Mouse (Mus musculus): Measurements from ENCODE around the gene Thra. TPM values are rescaled to one million over a fixed set of nuclear protein-coding genes. Genes with fewer than 3 reads are reported as not detected.
A peak's percentile ranks its signal among the peaks of the same experiment; 100 is the strongest.

The Thra gene
- polyA plus RNA-seq, 1 experiment from 2014 or later, result 24.9 TPM

DNA sequence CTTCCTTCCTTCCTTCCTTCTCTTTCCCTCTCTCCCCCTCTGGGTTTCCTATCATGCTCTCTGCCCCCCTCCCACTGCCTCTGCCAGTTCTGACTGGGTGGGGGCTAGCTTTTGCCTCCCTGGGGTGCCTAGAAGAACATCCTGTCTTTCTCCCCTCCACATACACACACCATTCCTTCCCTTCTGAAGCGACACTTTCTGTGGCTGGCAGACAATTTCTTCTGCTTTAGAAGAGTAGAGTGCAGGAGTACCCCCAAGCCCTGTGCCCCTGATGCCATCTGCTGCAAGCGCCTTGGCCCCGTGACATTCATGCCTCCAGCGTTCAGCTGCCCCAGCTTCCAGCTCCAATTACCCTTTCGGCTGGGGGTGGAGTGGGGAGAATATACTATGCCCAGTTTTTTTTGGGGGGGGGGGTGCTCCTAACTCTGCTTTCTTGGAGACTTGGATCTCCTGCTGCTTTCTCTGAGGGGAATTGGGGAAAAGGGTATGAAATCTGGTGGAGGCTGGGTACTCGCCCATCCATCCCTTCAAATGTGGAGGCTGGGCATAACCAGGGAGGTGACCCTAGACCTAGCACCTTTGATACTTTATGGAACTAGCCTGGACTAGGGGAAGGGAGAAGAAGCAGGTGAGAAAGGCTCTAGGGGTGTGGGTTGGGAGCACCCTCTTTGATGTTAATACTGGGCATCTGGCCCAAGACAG lies 7.5 kb downstream of the Thra start:
- peaks cover 96% of the 10 kb centered on the region for H3K4me1 ChIP-seq (replicated peaks)
- H3K9ac ChIP-seq (replicated peaks), result peak overlapping the region; percentile 47; the same call in 1 of the 2 replicates
- H3K4me3 ChIP-seq (replicated peaks), result 0 out of 2 replicates have a peak overlapping the region, but pooled peaks have one; percentile 0

DNA sequence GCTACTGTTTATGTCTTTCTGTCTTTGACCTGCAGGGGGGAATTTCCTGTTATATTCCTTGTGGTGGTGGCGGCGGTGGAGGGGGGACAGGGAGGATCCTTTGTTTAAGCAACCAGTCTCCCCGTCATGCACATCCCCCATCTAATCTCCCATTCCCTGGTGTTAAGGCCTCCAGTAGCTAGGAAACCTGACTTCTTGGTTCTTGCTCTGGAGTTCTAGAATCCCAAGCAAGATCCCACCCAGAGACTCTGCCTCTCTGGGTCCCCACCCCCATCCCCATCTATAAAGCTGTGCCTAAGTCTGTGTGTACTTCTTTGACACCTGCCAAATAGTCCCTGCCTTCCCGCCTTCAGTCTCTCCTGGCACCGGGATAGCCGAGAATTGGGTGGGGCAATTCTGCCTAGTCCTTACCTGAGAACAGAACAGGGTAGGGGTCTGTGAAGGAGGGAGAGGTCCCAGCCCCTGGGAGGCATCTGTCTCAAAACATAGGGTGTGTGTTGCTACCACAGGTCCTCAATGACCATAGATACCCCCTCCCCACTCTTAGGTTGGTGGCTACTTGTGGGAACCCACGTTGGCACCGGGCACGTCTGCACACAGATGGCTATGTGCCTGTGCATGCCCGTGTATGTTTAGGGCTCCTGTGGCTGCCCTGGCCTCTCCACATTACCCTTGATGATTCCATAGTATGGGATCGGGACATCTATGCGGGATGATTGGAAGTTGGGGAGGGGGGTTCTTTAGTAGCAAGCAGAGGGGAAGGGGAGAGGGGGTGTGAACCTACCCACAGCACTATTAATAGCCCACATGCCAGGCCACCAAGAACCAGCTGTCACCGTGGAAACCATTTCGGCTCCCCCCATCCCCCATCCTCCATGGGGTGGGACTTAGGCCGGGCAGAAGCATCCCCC lies 8.3 kb downstream of the Thra start:
- Histone ChIP-seq H3K27ac (peak overlapping the region; percentile 78), H3K36me3 (peaks cover 7% of the 10 kb centered on the region; the same call in 1 of the 2 replicates), H3K9ac (replicated peaks) (0 out of 2 replicates have a peak overlapping the region, but pooled peaks have one; percentile 12), H3K4me3 (replicated peaks) (no peak overlapping the region), H3K9me3 (no peaks in the 10 kb centered on the region), H3K27me3 (no peaks in the 10 kb centered on the region), H3K4me1 (replicated peaks) (peaks cover 88% of the 10 kb centered on the region), H3K4me2 (peak overlapping the region; percentile 55)
- 24% methylated on average over 15 of the region's 15 CpGs for WGBS
- ATAC-seq (ENCODE audit: insufficient number of reproducible peaks, insufficient read depth, low FRiP score, low TSS enrichment, low read depth), result no peak

More for the DNA sequence above, 7.5 kb downstream of the Thra start:
- Histone ChIP-seq H3K27me3 (no peaks in the 10 kb centered on the region), H3K27ac (peak overlapping the region; percentile 78), H3K9me3 (no peaks in the 10 kb centered on the region), H3K4me2 (peak overlapping the region; percentile 55), H3K36me3 (no peaks in the 10 kb centered on the region)
- no peak for ATAC-seq (ENCODE audit: insufficient number of reproducible peaks, insufficient read depth, low FRiP score, low TSS enrichment, low read depth)
- 24% methylated on average over 6 of the region's 6 CpGs for WGBS

DNA sequence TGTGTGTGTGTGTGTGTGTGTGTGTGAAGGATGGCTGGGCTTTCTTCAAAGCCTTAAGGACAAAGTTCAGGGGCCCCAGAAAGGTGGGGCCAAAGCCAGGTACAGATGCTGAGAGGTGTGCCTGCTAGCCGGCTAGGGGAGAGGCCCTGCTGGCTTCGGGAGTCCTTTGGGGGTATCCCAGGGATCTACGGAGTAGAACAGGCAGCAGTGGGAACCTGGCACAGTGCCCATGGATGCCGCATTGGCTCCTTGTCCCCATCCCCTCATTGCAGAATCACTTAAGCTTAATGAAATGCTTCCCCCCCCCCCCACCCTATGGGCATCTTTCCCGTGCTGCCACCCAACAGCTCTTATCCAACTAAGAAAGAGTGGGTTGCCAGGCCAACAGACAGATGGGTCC lies 9.3 kb downstream of the Thra start:
- peak overlapping the region; percentile 80 for H3K27ac ChIP-seq
- H3K4me1 ChIP-seq (replicated peaks), result peaks cover 87% of the 10 kb centered on the region
- no peaks in the 10 kb centered on the region for H3K9me3 ChIP-seq
- ATAC-seq (ENCODE audit: insufficient number of reproducible peaks, insufficient read depth, low FRiP score, low TSS enrichment, low read depth), result no peak
- no peaks in the 10 kb centered on the region for H3K27me3 ChIP-seq
- WGBS, result 41% methylated on average over 5 of the region's 5 CpGs
- H3K4me2 ChIP-seq, result peak overlapping the region; percentile 55; the same call in 1 of the 2 replicates
- no peak overlapping the region for H3K4me3 ChIP-seq (replicated peaks)
- H3K9ac ChIP-seq (replicated peaks), result 0 out of 2 replicates have a peak overlapping the region, but pooled peaks have one; percentile 12
- H3K36me3 ChIP-seq, result peaks cover 14% of the 10 kb centered on the region; the same call in 1 of the 2 replicates

DNA sequence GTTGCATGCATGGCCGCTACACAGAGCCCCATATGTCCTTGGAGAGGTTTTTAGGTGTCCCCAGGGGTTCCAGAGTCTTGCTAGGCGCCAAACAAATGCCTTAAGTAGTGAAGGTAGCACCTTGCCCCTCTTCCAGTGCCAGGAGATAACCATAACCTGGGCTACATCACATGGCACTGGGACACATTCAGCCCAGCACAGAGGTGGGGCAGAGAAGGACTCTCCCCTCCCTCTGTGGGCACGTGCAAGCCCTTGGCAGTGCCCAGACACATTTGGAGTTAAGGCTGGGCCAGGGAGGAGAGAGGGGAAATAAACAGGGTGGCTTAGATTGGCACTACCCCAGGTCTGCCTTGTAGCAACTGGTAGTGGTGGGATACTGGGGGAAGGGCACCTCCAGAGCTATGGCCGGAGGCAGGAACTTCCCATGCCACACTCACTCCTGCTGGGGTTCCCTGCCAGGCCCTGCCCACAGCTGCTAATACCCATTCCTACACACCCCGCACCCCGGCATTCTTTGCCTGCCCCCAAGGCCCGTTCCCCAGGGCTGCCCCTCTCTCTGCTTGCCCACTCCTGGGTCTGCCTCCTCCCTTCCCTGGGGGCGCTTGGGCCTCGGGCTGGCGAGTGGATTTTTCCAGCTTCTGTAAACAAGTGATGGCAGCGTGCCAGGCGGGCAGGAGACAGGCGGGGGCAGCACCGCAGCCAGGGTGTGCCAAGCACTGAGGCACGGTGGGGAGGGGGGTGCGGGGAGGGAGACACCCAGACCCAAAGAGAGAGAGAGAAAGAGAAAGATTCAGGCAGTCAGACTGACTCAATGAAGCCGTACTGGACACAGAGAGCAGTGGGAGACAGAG lies 10.1 kb downstream of the Thra start:
- Histone ChIP-seq H3K27me3 (no peaks in the 10 kb centered on the region), H3K4me2 (peak overlapping the region; percentile 32), H3K9me3 (no peaks in the 10 kb centered on the region), H3K4me1 (replicated peaks) (peaks cover 82% of the 10 kb centered on the region), H3K9ac (replicated peaks) (0 out of 2 replicates have a peak overlapping the region, but pooled peaks have one; percentile 40), H3K27ac (peak overlapping the region; percentile 80), H3K36me3 (peaks cover 19% of the 10 kb centered on the region; the same call in 1 of the 2 replicates), H3K4me3 (replicated peaks) (no peak overlapping the region)
- WGBS, result 48% methylated on average over 17 of the region's 17 CpGs
- no peak for ATAC-seq (ENCODE audit: insufficient number of reproducible peaks, insufficient read depth, low FRiP score, low TSS enrichment, low read depth)

DNA sequence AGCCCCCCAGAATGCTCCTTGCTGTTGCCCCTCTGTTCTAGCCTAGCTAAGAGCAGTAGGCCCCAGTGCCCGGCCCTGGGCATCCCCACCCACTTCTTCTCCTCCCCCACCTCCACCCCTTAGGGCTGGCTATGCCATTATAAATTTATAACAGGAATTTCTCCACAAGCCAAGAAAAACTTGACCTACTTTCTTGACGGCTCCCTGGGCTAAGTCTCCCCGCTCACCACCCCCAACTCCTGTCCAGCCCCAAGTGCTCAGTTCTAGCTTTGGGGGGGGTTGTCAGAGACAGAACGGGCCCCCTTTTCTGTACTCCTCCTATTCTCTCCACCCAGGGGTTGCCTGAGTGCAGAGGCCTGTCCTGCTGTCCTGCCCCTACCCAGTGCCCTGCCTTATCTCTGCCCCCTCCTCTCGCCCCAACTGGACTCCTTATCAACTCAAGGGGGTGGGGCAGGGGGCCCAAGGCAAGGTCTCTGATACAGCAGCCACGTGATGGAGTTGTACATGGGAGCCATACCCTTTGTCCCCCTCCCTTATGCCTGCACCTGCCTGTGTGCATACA lies 10.9 kb downstream of the Thra start:
- peak overlapping the region; percentile 80 for H3K27ac ChIP-seq
- H3K4me3 ChIP-seq (replicated peaks), result no peak overlapping the region
- peaks cover 26% of the 10 kb centered on the region; the same call in 1 of the 2 replicates for H3K36me3 ChIP-seq
- no peaks in the 10 kb centered on the region for H3K9me3 ChIP-seq
- peak overlapping the region; percentile 32; the same call in 1 of the 2 replicates for H3K4me2 ChIP-seq
- no peaks in the 10 kb centered on the region for H3K27me3 ChIP-seq
- no peak for ATAC-seq (ENCODE audit: insufficient number of reproducible peaks, insufficient read depth, low FRiP score, low TSS enrichment, low read depth)
- H3K4me1 ChIP-seq (replicated peaks), result peaks cover 75% of the 10 kb centered on the region
- peak overlapping the region; percentile 40 for H3K9ac ChIP-seq (replicated peaks)
- WGBS, result 48% methylated on average over 6 of the region's 6 CpGs

DNA sequence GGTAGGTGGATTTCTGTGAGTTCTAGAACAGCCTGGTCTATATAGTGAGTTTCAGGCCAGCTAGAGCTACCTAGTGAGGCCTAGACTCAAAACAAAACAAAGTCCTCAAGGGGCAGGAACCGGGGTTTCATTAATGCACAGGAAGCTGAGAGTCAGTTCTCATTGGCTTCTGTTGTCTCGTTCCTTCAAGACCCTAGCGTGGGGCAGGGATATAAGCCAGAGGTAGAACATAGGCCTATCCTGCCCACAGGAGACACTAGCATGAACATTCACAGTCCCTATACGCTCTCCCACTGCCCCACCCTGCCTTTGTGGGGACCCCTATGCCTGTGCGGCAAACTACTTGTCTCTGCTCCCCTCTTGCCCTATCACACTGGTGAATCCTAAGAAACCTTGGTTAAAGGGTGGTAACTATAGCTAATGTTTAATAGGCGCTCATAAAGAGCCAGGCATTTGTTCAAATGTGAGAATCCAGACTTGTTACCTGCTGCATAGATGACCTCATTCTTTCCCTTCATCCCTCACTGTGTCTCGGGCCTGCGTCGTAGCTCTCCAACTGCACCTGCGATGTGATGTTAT lies 12.2 kb downstream of the Thra start:
- no peak overlapping the region for H3K4me2 ChIP-seq
- H3K4me3 ChIP-seq (replicated peaks), result no peak overlapping the region
- H3K27ac ChIP-seq, result no peak overlapping the region
- 85% methylated on average over 10 of the region's 10 CpGs for WGBS
- no peak overlapping the region for H3K9ac ChIP-seq (replicated peaks)
- H3K27me3 ChIP-seq, result no peaks in the 10 kb centered on the region
- ATAC-seq (ENCODE audit: insufficient number of reproducible peaks, insufficient read depth, low FRiP score, low TSS enrichment, low read depth), result no peak
- H3K9me3 ChIP-seq, result no peaks in the 10 kb centered on the region
- peaks cover 37% of the 10 kb centered on the region for H3K36me3 ChIP-seq
- H3K4me1 ChIP-seq (replicated peaks), result peaks cover 61% of the 10 kb centered on the region

DNA sequence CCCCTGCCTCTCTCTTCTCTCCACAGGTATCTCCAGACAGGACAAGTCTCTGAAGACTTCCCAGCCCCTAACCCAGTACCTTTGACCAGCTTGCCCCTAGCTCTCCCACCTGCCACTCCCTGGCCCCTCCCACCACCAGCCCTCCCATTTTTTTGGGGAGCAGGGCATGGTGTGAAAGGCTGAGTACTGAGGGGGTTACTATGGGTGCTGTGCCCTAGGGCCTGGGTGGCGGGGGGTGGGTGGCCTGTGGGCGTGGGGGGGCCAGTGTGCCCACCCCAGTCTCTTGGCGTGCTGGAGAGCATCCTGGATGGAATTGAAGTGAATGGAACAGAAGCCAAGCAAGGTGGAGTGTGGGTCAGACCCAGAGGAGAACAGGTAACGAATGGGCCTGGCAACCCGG lies 12.8 kb downstream of the Thra start:
- no peak for ATAC-seq (ENCODE audit: insufficient number of reproducible peaks, insufficient read depth, low FRiP score, low TSS enrichment, low read depth)
- Histone ChIP-seq H3K36me3 (peaks cover 39% of the 10 kb centered on the region), H3K9me3 (no peaks in the 10 kb centered on the region), H3K9ac (replicated peaks) (no peak overlapping the region), H3K27ac (0 out of 2 replicates have a peak overlapping the region, but pooled peaks have one; percentile 12), H3K27me3 (no peaks in the 10 kb centered on the region), H3K4me1 (replicated peaks) (peaks cover 55% of the 10 kb centered on the region), H3K4me3 (replicated peaks) (no peak overlapping the region), H3K4me2 (no peak overlapping the region)
- WGBS, result 84% methylated on average over 5 of the region's 5 CpGs

DNA sequence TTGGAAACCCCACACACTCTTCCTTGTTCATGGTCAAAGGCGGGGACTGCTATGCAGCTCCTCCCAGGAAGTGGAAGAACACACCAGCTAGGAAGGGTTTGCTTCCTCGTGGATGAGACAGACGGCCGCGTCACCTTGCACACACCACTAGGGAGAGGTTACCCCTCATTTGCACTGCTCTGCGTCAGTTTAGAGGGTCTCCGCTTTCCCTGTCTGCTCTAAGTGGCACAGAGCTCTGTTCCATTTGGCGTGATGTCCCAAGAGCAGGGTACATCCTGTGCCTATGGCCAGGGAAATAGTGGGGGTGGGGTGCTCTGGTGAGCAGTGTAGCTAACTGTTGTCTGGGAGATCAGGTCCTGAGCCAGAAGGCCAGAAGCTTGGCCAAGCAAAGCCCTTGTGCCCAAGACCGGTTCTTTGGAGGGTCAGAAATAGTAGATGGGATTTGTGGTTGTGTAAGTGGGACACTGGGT lies 13.7 kb downstream of the Thra start:
- WGBS, result 75% methylated on average over 9 of the region's 9 CpGs
- H3K27ac ChIP-seq, result peak overlapping the region; percentile 59
- peaks cover 46% of the 10 kb centered on the region for H3K4me1 ChIP-seq (replicated peaks)
- H3K27me3 ChIP-seq, result no peaks in the 10 kb centered on the region
- H3K4me3 ChIP-seq (replicated peaks), result no peak overlapping the region
- 0 out of 2 replicates have a peak overlapping the region, but pooled peaks have one; percentile 18 for H3K9ac ChIP-seq (replicated peaks)
- ATAC-seq (ENCODE audit: insufficient number of reproducible peaks, insufficient read depth, low FRiP score, low TSS enrichment, low read depth), result 0 out of 2 replicates have a peak, but pooled peaks have one; percentile 26
- H3K9me3 ChIP-seq, result no peaks in the 10 kb centered on the region
- H3K4me2 ChIP-seq, result no peak overlapping the region
- peaks cover 47% of the 10 kb centered on the region for H3K36me3 ChIP-seq

DNA sequence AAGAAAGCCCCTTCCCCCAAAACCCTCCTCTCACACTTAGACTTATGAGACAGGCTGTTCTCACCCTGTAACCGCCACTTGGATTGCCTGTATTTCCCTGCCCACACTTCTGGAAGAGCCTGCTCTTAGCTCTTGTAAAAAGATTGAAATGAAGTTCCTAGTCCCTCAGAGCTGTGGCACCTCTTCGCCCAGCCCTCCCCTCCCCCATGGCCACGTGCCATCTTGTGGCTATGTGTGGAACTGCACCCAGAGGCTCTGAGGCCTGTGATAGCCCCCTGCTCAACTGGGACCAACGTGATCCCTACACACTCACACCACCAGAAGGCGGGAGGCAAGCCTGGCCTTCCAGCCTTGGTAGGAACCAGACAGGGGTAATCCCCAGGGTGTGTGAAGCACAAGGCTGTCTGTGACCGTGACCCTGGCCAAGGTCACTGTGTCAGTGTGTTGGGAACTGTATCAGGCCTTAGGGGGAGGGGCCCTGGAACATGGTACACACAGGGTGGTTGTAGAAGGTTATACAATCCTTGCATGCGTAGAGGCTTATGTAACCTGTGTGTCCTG lies 14.3 kb downstream of the Thra start:
- Histone ChIP-seq H3K4me3 (replicated peaks) (no peak overlapping the region), H3K27me3 (no peaks in the 10 kb centered on the region), H3K9ac (replicated peaks) (0 out of 2 replicates have a peak overlapping the region, but pooled peaks have one; percentile 18), H3K4me1 (replicated peaks) (peaks cover 41% of the 10 kb centered on the region), H3K27ac (peak overlapping the region; percentile 59), H3K4me2 (no peak overlapping the region), H3K36me3 (peaks cover 47% of the 10 kb centered on the region), H3K9me3 (no peaks in the 10 kb centered on the region)
- peak; percentile 28 for ATAC-seq (ENCODE audit: insufficient number of reproducible peaks, insufficient read depth, low FRiP score, low TSS enrichment, low read depth)
- 23% methylated on average over 7 of the region's 7 CpGs for WGBS
